Mouse (Mus musculus) embryonic stem cell, embryonic (primary cell): Measurements from ENCODE around the gene Nipal3.

ENCODE experiments used
- CTCF ChIA-PET, 4 experiments: fragments of 300-600 bp in 2 of 4; fragments of 350-600 bp in 2 of 4; sonication (Branson Sonifier 250); formaldehyde crosslinking; loops; one replicate each; lab custom pipeline; 2022; ENCODE audit warnings: inconsistent platforms in 2 of 4; lab: Charles Lee
- POLR2A ChIA-PET, 4 experiments: fragments of 300-600 bp in 2 of 4; fragments of 350-600 bp in 2 of 4; sonication (Branson Sonifier 250); formaldehyde crosslinking; loops; one replicate each; lab custom pipeline; 2022; ENCODE audit warnings: antibody characterized with exemption in 4 of 4, inconsistent platforms in 1 of 4; lab: Charles Lee

Nipal3 gene

GRCm38 (mm10) chr4:135516351-135517316, 21.8 kb upstream of the Nipal3 start:
- ChIA-PET POLR2A (interaction anchor here (0.6 to 2.5 kb wide), 15 partner anchors 8 to 169 kb away, joined by 3 to 16 read pairs (median 4); no protein-coding TSS in a partner anchor), CTCF (interaction anchor here (0.5 to 4.8 kb wide), 57 partner anchors 9 to 1341 kb away, joined by 3 to 91 read pairs (median 4); partner anchors contain the start of genes Stpg1 (in 2 of the 4), Grhl3 (in 1 of the 4), Myom3 (in 1 of the 4) and Nipal3 (in 1 of the 4))

DNA sequence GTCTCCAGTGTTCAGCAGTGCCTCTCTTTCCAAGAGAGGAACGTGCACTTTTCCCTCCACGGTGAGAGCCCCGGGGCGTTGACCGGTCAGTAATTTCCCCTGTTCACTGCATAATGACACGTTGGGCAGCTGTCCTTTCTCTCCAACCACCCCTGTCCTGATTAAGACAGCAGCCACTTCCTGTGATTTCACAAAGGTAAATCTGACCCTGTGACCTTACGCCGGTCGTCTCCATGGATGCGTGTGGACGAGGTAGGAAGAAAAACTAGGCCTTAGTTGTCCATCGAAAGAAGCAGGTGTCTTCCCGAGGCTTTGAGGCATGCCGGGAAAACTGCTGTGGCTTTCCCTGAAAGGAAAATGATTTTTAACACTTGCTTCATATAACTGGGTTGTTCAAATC, 20.1 kb upstream of the Nipal3 start:
- POLR2A ChIA-PET, result interaction anchor here in 1 of 4 experiments (1.4 kb wide), 1 partner anchor 52 kb away, joined by 3 read pairs; no protein-coding TSS in a partner anchor
- CTCF ChIA-PET, result interaction anchor here in 1 of 4 experiments (1.0 kb wide), 1 partner anchor 194 kb away, joined by 4 read pairs; no protein-coding TSS in a partner anchor

GRCm38 (mm10) chr4:135513865-135514264, 19.0 kb upstream of the Nipal3 start:
- POLR2A ChIA-PET, result interaction anchor here in 2 of 4 experiments (0.6 to 1.4 kb wide), 4 partner anchors 10 to 152 kb away, joined by 3 to 13 read pairs (median 4); partner anchors contain the start of genes Nipal3 (in 1 of the 2) and Stpg1 (in 1 of the 2)

GRCm38 (mm10) chr4:135509515-135509914, 14.7 kb upstream of the Nipal3 start:
- ChIA-PET CTCF (interaction anchor here (0.6 to 5.9 kb wide), 13 partner anchors 14 to 260 kb away, joined by 3 to 50 read pairs (median 7); partner anchors contain the start of genes Nipal3 (in 1 of the 4) and Stpg1 (in 1 of the 4)), POLR2A (interaction anchor here in 3 of 4 experiments (1.1 to 5.2 kb wide), 5 partner anchors 145 to 175 kb away, joined by 3 to 30 read pairs (median 3); no protein-coding TSS in a partner anchor)

More at GRCm38 (mm10) chr4:135513865-135514264, 19.0 kb upstream of the Nipal3 start:
- CTCF ChIA-PET, result interaction anchor here in 2 of 4 experiments (1.0 to 1.2 kb wide), 3 partner anchors 153 to 195 kb away, joined by 3 to 7 read pairs (median 4); no protein-coding TSS in a partner anchor

- CTCF ChIA-PET, result interaction anchor here (0.6 to 5.9 kb wide), 27 partner anchors 9 to 698 kb away, joined by 3 to 50 read pairs (median 4); partner anchors contain the start of genes Nipal3 (in 2 of the 4), Stpg1 (in 2 of the 4), Asap3 (in 1 of the 4) and Ifnlr1 (in 1 of the 4)
- POLR2A ChIA-PET, result interaction anchor here in 3 of 4 experiments (0.8 to 5.2 kb wide), 12 partner anchors 8 to 415 kb away, joined by 3 to 30 read pairs (median 4); partner anchors contain the start of genes Nipal3 (in 1 of the 3) and Stpg1 (in 1 of the 3)
Measured at GRCm38 (mm10) chr4:135508419-135509039, 13.7 kb upstream of the Nipal3 start.

- POLR2A ChIA-PET, result interaction anchor here in 3 of 4 experiments (0.6 to 5.2 kb wide), 17 partner anchors 9 to 416 kb away, joined by 3 to 30 read pairs (median 3); partner anchors contain the start of genes Grhl3 (in 1 of the 3), Nipal3 (in 1 of the 3) and Stpg1 (in 1 of the 3)
- CTCF ChIA-PET, result interaction anchor here (0.5 to 5.9 kb wide), 44 partner anchors 9 to 699 kb away, joined by 3 to 50 read pairs (median 4); partner anchors contain the start of genes Nipal3 (in 2 of the 4), Stpg1 (in 2 of the 4), Asap3 (in 1 of the 4) and Fuca1 (in 1 of the 4)
Measured at GRCm38 (mm10) chr4:135507547-135508350, 12.9 kb upstream of the Nipal3 start.

- CTCF ChIA-PET, result interaction anchor here (0.6 to 2.0 kb wide), 5 partner anchors 11 to 161 kb away, joined by 3 to 9 read pairs (median 4); partner anchors contain the start of genes Stpg1 (in 2 of the 4) and Nipal3 (in 1 of the 4)
Measured at GRCm38 (mm10) chr4:135505794-135506193, 11.0 kb upstream of the Nipal3 start.

GRCm38 (mm10) chr4:135501587-135501986, 6.7 kb upstream of the Nipal3 start:
- POLR2A ChIA-PET, result interaction anchor here in 2 of 4 experiments (0.6 kb wide), 3 partner anchors 24 to 80 kb away, joined by 3 to 5 read pairs (median 4); no protein-coding TSS in a partner anchor
- CTCF ChIA-PET, result interaction anchor here (0.6 to 0.9 kb wide), 6 partner anchors 9 to 182 kb away, joined by 3 to 12 read pairs (median 4); partner anchors contain the start of gene Rcan3 (in 1 of the 4)

More at GRCm38 (mm10) chr4:135505794-135506193, 11.0 kb upstream of the Nipal3 start:
- POLR2A ChIA-PET, result interaction anchor here in 1 of 4 experiments (0.6 to 1.6 kb wide), 5 partner anchors 11 to 260 kb away, joined by 3 to 4 read pairs (median 3); partner anchors contain the start of genes Nipal3 and Stpg1

- POLR2A ChIA-PET, result interaction anchor here in 1 of 4 experiments (0.8 to 1.4 kb wide), 2 partner anchors 175 to 182 kb away, joined by 3 to 5 read pairs; no protein-coding TSS in a partner anchor
- CTCF ChIA-PET, result no interaction called here
Measured at GRCm38 (mm10) chr4:135499831-135500230, 5.0 kb upstream of the Nipal3 start.

GRCm38 (mm10) chr4:135498136-135498535, 3.3 kb upstream of the Nipal3 start:
- CTCF ChIA-PET, result interaction anchor here in 2 of 4 experiments (0.5 to 0.9 kb wide), 2 partner anchors 10 to 169 kb away, joined by 8 read pairs; no protein-coding TSS in a partner anchor
- POLR2A ChIA-PET, result no interaction called here

DNA sequence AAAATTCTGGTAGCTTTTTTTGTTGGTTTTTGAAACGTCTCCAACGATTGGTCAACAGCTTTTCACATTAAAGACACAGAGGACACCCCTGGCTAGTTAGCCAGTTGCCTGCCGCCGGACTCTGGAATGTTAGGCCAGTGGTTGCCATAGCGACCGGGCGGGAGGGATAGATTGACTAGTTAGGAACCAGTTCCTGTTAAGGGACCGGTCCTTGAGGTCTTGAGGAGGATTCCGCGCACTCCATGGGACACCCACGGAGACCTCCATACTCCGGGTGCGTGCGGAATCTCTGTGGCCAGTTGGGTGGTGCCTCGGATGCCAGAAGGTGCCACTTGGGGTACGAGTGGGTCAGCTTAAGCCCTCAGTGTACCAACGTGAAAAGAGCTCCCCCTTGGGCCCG, 972 bp upstream of the Nipal3 start:
- POLR2A ChIA-PET, result interaction anchor here in 3 of 4 experiments (1.3 to 3.2 kb wide), 8 partner anchors 11 to 177 kb away, joined by 3 to 29 read pairs (median 3); no protein-coding TSS in a partner anchor
- CTCF ChIA-PET, result interaction anchor here (0.6 to 2.7 kb wide), 20 partner anchors 8 to 425 kb away, joined by 3 to 28 read pairs (median 5); partner anchors contain the start of gene Fuca1 (in 1 of the 4)

- ChIA-PET CTCF (interaction anchor here (0.5 to 2.7 kb wide), 42 partner anchors 7 to 463 kb away, joined by 3 to 28 read pairs (median 6); partner anchors contain the start of genes Fuca1 (in 1 of the 4) and Rcan3 (in 1 of the 4)), POLR2A (interaction anchor here in 3 of 4 experiments (0.6 to 3.2 kb wide), 24 partner anchors 8 to 572 kb away, joined by 3 to 29 read pairs (median 4); partner anchors contain the start of genes Rcan3 (in 1 of the 3) and Rsrp1 (in 1 of the 3))
Measured at GRCm38 (mm10) chr4:135495397-135495791, 556 bp upstream of the Nipal3 start.

DNA sequence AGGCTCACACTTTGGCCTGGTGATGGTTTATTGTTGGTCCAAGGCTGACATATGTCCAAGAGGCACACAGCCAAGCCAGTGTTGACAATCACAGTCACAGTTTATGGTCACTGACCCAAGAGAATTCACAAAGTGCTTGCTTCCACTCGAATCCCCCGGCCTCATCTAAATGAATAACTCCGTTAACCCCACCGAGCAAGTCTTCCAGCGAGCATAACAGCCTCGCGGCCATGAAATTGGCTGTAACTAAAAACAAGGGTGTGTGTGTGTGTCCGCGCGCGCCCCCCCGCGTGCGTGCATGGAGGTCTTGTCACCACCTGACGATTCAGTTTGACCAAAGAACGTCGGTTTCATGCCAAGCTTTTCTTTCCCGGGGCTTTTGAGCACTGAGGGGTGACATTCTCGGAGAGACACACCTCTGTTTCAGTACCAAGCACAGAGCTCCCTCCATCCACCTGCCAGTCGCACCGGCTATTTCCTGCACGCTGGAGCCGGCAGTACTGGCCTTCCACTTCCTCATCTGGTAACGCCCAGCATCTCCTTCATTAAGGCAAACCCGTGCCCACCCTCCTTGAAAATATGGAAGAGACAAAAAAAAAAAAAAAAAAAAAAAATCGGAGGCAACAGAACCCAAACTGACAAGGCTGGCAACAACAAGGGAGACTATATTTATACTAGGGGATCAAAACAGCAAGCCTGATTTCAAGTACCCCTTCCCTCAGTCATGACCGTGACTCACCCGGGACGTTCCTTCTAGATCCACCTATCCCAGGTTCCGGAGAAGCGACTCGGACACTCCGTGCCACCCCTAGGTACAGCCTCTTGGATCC, 932 bp downstream of the Nipal3 start:
- ChIA-PET CTCF (interaction anchor here (0.6 to 2.7 kb wide), 86 partner anchors 8 to 1867 kb away, joined by 3 to 28 read pairs (median 5); partner anchors contain the start of genes Rcan3 (in 4 of the 4), Fuca1 (in 1 of the 4) and Man1c1 (in 1 of the 4)), POLR2A (interaction anchor here (0.5 to 3.2 kb wide), 57 partner anchors 9 to 836 kb away, joined by 3 to 29 read pairs (median 4); partner anchors contain the start of genes Rcan3 (in 2 of the 4), Clic4 (in 1 of the 4) and Rsrp1 (in 1 of the 4))

GRCm38 (mm10) chr4:135493271-135493670, 1.6 kb downstream of the Nipal3 start:
- ChIA-PET POLR2A (interaction anchor here in 3 of 4 experiments (0.7 to 3.2 kb wide), 12 partner anchors 8 to 529 kb away, joined by 3 to 29 read pairs (median 4); partner anchors contain the start of gene Clic4 (in 1 of the 3)), CTCF (interaction anchor here in 3 of 4 experiments (0.6 to 2.7 kb wide), 25 partner anchors 9 to 884 kb away, joined by 3 to 28 read pairs (median 6); partner anchors contain the start of gene Rcan3 (in 1 of the 3))
